Mouse (Mus musculus): ENCODE data around the gene Ulk3.

The Ulk3 gene

DNA sequence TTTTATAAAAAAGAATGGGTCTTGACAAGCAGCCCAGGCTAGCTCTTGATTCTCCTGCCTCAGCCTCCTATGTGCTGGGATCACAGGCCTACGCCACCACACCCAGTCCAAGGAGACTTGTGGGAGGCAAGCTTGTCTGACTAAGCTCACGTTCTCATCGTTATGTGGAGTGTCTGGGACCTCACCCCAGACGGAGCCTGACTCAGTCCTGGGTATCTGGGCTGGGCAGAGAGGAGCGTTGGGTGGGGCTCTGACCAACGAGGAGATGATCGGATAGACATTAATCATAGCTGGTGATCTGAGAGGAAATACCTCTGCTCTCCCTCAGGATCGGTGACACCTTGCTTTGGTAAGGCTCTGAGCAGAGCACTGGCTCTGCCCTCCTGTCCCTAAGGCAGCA, 29.6 kb downstream of the Ulk3 start:
- no peak for DNase-seq

- no peak for DNase-seq
Measured at GRCm38 (mm10) chr9:57620674-57621073, 31.4 kb downstream of the Ulk3 start, which contains the start of gene Lman1l. Gene Lman1l, minus strand, starts transcription at chr9:57620774.

- no peak for DNase-seq
Measured at GRCm38 (mm10) chr9:57624295-57624694, 35.0 kb downstream of the Ulk3 start.

GRCm38 (mm10) chr9:57625674-57626500, 36.6 kb downstream of the Ulk3 start:
- DNase-seq = no peak

DNA sequence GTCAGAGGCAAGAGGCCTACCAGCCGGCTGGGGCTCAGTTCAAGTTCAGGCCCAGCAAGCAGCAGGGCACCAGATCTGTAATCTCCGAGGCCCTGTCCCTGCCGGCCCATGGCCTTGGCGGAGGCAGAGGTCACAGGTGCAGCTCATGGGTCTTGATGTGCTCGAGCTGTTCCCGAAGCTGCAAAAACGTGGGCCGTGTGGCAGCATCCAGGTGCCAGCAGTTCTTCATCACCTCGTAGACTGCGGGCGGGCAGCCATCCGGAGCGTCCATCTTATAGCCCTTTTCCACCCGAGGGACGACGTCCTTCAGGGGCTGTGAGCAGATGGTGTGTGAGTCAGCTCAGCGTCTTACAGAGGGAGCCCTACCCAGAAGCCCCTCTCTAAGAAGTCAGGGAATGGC, 37.9 kb downstream of the Ulk3 start:
- DNase-seq = no peak

GRCm38 (mm10) chr9:57627892-57628291, 38.6 kb downstream of the Ulk3 start:
- no peak for DNase-seq

DNA sequence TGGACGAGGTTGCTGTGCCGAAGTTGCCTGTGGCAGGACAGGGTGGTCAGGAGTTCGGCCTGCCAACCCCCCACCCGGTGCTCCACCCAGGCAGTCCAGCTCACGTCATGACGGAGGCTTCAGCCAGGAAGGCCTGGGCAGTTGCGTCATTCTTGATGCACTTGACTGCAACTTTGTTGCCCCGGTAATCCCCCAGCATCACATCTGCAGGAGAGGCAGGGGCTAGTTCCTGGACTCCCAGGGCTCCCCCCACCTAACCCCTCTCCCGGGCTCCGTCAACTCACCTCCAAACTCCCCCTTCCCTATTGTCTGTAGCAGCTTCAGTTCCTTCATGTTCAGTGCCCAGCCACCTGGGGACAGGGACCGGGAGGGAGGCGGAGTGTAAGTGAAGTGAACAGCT, 39.5 kb downstream of the Ulk3 start:
- no peak for DNase-seq

- peak; percentile 81 for DNase-seq
Measured at GRCm38 (mm10) chr9:57629118-57629874, 40.0 kb downstream of the Ulk3 start.

- no peak for DNase-seq
Measured at GRCm38 (mm10) chr9:57633481-57634024, 44.3 kb downstream of the Ulk3 start.

GRCm38 (mm10) chr9:57637272-57637671, 48.0 kb downstream of the Ulk3 start:
- DNase-seq = no peak

DNA sequence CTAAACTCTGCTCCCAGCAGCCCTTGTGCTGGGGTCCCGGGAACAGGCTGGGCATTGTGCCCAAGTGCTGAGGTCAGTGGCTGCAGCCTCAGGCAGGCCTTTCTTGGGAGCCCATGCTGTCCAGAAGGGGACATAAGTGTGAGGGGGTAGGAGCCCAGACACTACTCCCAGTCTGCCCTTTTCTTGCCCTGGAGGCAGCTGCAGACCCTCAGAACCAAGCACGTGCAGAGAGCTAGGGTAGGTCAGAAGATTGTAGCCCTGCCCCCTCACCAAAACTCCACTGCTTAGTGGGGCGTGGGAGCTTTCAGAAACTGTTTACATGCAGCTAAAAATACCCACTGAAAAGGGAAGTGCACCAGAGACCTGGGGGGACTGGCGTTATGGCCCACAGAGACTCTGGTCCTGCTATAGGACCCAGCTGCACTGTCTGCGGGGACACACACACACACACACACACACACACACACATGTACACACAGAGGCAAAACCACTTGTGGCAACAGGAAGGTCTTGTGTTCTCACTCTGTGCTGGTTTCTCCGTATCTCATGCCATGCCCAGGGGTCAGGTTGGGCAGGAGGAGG, 48.6 kb downstream of the Ulk3 start:
- no peak for DNase-seq

- DNase-seq = peak; percentile 84
Measured at GRCm38 (mm10) chr9:57638651-57639459, 49.6 kb downstream of the Ulk3 start.

DNA sequence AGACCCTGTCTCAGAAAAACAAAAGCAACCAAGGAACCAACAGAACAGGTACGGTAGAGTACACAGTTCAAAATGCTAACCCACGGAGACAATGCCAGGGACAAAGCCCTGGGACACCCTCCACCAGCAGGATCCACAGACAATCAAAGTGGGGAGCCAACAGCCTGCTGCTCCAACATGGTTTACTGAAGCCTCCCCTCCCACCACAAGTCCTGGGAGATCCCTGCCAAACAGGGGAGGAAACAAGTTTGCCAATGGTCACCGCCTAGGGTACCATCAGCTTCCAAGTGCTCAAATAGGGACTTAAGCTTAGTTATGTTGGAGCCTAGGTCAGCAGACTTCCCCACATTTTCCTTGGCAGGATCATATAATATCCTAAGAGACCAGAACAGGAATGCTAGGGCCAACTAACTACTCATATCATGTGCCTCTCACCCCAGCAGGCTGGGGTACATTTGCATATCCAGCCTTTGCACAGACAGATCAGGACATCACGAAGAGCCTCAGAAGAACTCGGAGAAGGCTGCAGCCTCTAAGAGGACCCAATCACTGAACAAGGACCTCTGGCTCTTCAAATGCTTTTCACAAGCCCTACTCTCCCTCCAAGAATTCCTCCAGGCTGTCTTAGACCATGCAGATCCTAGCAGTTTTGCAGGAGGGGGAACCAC, 50.5 kb downstream of the Ulk3 start:
- no peak for DNase-seq

- DNase-seq = peak; percentile 77
Measured at GRCm38 (mm10) chr9:57640384-57640783, 51.1 kb downstream of the Ulk3 start.

DNA sequence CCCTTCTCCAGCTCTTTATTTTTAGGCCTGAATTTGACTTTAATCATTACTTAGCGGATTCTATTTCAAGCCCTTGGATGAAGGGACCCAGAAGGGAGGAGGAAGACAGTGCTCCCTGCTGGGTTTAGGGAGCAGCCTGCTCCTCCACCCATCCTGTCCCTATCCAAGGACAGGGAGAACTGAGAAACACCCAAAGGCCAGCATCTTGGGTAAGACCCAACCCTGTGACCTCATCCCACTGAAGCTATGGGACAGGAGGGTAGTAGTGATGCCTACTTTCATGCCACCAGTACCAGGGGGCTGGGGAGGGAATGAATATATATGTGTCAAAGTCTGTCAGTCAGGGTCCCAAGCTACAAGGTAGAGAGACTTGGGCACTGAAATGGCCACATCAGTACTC, 51.8 kb downstream of the Ulk3 start:
- no peak for DNase-seq

DNA sequence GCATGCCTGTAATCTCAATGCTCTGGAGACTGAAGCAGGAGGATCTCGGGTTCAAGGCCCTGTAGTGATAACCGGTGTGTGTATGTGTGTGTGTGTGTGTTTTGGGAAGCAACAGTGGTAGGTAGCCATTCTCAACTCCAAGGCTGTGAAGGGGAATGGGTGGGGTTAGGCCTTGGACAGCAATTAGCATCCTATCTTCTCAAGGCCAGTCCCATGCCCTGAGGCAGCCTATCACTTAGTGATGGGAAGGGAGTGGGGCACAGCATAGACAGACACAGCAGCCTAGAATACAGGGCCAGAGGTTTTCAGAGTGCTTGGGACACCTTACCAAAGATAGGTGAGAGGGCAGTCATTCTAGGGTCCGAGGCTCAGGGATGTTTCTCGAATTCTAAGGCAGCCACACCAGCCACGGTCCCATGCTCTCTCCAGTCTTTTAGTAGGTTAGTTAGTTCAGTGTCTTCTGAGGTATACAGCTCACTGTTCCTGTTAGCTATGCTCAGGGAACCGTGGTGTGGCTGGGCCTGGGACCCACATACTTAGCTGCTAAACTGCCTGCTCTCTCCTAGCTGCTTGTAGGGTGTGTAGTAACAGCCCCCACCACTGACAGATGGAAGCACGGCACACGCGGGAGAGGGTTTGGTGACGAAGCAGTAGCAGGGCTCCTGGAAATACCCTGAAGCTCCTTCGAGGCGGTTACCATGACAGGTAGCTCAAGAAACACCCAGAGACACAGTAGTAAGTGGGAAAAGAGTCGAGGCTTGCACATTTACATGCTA, 52.7 kb downstream of the Ulk3 start:
- DNase-seq = no peak

- peak; percentile 39 for DNase-seq
Measured at GRCm38 (mm10) chr9:57643169-57643855, 54.1 kb downstream of the Ulk3 start.

- DNase-seq = peak; percentile 63
Measured at GRCm38 (mm10) chr9:57643856-57644180, 54.6 kb downstream of the Ulk3 start.

- peak; percentile 45 for DNase-seq
Measured at GRCm38 (mm10) chr9:57644442-57644943, 55.2 kb downstream of the Ulk3 start.

Data from liver (tissue).